Mouse (Mus musculus): ENCODE measurements around the gene Uck1.

The Uck1 gene

DNA sequence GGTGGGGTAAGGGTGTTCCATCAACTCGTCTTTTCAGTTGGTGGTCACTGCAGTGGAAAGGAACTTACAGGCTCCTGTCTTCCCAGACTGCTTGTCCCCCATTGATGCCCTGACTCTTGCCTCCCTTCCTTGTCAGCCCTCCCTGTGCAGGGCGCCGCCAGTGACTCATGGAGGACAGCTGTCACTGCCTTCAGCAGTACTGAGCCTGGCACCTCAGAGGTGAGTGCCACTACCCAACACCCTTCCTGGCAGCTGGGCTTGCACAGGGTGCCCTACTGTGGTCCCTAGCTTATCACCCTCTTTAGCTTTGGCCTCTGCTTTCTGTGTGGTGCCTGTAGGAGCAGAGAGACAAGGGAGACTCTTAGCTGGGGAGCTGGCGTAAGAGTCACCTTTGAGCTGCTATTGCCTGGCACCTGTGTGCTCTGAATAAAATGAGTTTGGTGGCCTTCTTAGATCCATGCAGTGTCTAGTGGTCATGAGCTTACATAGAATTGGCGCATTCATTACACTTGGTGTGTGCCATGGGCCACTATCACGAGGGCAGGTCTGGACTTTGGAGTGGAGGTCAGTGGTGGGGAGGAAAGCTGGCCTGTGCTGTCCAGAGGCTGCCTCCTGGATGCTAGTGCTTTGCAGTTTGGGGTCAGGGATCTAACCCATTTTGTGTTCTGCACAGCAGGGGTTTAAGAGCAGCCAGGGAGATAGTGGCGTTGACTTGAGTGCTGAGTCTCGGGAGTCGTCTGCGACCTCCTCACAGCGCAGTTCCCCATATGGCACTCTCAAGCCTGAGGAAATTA is 41.2 kb downstream of the Uck1 start:
- DNase-seq (ENCODE audit: low spot score), result no peak

DNA sequence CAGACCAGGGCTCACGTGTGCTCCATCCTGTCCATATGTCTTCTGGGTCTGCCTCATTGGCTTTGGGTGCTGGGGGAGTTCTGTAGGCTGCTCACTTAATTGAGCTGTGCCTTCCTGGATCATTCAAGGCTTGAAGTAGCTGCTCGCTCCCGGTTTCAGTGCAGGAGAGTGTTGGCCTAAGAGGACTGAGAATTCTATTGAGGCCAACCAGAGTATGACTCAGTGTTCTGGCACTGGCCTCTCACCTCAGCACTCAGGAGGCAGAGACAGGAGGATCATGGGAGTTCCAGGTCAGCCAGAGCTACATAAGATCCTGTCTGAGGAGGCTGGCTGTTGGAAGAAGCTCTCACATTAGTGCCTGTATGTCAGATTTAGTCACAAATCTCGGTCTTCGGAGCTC is 41.8 kb downstream of the Uck1 start:
- no peak for DNase-seq (ENCODE audit: low spot score)

GRCm38 (mm10) chr2:32217656-32218055 is 42.3 kb downstream of the Uck1 start:
- no peak for DNase-seq (ENCODE audit: low spot score)

DNA sequence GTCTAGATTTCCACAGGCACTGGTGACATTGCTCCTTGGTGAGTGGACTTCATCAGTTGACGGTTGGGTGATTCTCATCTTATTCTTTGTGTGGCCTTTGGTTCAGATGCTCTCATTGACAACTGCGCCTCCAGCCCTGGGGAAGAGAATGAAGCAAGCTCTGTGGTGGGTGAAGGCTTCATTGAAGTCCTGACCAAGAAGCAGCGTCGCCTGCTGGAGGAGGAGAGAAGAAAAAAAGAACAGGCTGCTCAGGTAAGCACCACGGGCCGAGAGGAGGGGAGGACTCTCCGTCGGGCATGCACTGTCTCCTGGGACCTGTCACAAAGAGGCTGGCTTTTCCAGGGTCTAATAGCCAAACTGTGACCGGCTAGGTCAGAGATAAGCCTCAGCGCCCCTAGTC is 43.5 kb downstream of the Uck1 start:
- DNase-seq (ENCODE audit: low spot score), result no peak

DNA sequence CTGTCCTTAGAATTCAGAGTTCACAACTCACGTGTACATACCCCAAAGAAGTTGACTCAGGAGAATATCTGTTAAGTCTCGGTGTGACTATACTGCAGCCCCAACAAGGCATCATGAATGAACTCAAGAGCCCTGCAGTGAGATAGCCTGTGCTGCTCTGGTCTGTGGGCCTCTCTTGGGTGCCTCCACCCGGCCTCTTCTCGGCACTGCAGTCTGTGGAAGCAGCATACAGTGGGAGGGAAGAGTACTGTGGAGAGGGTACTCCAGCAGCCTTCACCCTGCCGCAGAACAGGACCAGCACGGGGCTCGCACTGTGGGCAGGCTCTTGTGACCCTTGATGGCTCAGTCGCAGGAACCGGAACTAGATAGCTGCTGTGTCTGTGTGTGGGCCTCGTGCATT is 44.4 kb downstream of the Uck1 start:
- no peak for DNase-seq (ENCODE audit: low spot score)

DNA sequence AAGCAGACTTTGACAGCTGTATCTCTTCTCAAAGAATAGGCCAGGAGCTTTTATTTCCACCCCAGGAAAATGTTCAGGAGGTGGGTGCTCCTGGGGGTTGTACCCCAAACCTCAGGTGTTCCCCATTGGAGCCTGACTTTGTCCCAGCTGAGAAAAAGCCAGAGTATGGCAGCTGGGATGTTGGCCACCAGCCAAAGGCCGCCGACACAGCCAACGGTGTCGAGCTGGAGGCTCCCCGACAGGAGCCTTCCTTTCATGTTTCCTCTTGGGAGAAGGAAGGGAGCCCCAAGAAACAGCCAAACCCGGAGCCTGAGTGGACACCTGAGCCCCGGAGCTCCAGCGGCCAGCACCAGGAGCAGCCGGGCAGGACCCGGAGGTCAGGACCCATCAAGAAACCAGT is 47.0 kb downstream of the Uck1 start:
- DNase-seq (ENCODE audit: low spot score), result no peak

DNA sequence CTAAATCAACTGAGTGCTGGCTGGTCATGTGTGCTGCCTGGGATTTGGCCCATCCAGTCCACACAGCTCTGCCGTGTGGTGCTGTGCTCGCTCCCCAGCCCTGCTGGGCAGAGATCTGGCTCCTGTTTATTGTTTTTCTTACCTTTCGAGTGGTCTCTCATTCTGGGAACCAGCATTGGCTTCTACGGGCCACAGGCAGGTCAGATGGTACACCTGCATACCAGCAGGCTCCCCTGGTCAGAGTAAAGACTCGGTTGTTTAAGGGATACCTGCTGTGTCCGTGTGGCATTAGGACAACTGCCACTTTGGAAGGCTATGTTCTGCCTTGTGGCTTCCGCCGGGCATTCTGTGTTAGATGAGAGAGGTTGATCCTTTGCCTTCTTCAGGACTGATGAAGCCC is 48.3 kb downstream of the Uck1 start:
- no peak for DNase-seq (ENCODE audit: low spot score)

DNA sequence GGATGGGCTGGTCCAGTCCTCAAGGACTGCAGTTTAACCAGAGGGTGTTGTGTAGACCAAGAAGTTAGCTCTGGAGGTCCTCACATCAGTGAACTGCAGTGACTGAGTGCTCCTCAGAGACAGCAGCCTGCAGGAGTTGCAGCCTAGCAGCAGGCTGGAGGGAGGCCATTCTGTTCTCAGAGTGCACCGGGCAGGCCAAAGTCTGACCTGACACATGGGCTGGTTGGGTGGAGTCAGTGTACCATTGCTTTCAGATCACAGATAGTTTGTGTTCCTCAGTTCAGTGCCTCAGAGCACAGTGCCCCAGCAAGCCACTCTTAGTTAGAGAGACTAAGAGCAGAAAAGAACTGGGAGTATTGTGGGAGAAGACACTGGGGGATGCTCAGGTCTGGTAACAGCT is 52.3 kb downstream of the Uck1 start:
- DNase-seq (ENCODE audit: low spot score), result no peak
